Mouse (Mus musculus) intestine, postnatal 0 days (tissue): ENCODE data around the gene Add1. TPM values are rescaled to one million over a fixed set of nuclear protein-coding genes. Genes with fewer than 3 reads are reported as not detected.
"Not testable (repeated sequence)": the region's sequence is repeated elsewhere in the genome, so short reads cannot be mapped to it uniquely, and the experiment has no call there.

Experiments used
- ATAC-seq: fragments of 200-750 bp; cut with Nextera tagmentation; 2 replicates; pipeline ENCODE4 v1.8.0; 2017; ENCODE audit warnings: mild to moderate bottlenecking, moderate TSS enrichment, moderate library complexity
- H3K27ac ChIP-seq: fragments of 300-500 bp; sonication (generic); 2 replicates; pipeline ENCODE4 v1.5.1; 2014; ENCODE audit warnings: mild to moderate bottlenecking, low read depth, low read length, moderate library complexity
- H3K27me3 ChIP-seq: fragments of 300-500 bp; sonication (generic); replicated peaks from 2 replicates; pipeline ENCODE4 v1.6.1; 2014; ENCODE audit warnings: low read length, mixed read lengths; ENCODE audit not compliant: control insufficient read depth, insufficient read depth
- H3K36me3 ChIP-seq: fragments of 300-500 bp; sonication (generic); 2 replicates; pipeline ENCODE4 v1.6.1; 2014; ENCODE audit warnings: mild to moderate bottlenecking, moderate library complexity; ENCODE audit not compliant: control insufficient read depth, insufficient read depth
- H3K4me1 ChIP-seq: fragments of 300-500 bp; sonication (generic); replicated peaks from 2 replicates; pipeline ENCODE4 v1.6.1; 2014; ENCODE audit warnings: antibody characterized with exemption, low read length, mixed read lengths; ENCODE audit not compliant: control insufficient read depth, insufficient read depth
- H3K4me2 ChIP-seq: fragments of 300-500 bp; sonication (generic); replicated peaks from 2 replicates; pipeline ENCODE4 v1.6.1; 2014; ENCODE audit warnings: low read depth, mild to moderate bottlenecking, moderate library complexity
- H3K4me3 ChIP-seq: fragments of 300-500 bp; sonication (generic); 2 replicates; pipeline ENCODE4 v1.5.1; 2014; ENCODE audit warnings: low read depth, low read length
- H3K9ac ChIP-seq: fragments of 300-500 bp; sonication (generic); 2 replicates; pipeline ENCODE4 v1.6.1; 2014; ENCODE audit warnings: mild to moderate bottlenecking, low read depth, low read length
- H3K9me3 ChIP-seq: fragments of 300-500 bp; sonication (generic); 2 replicates; pipeline ENCODE4 v1.6.1; 2016; ENCODE audit warnings: mixed run types; ENCODE audit not compliant: control insufficient read depth
- CTCF ChIP-seq: sonication (generic); IDR thresholded peaks from 2 replicates; pipeline ENCODE4 v1.5.1; 2016; ENCODE audit warnings: low read depth, mild to moderate bottlenecking, control low read depth, antibody characterized with exemption, moderate library complexity
- WGBS: fragments of 180-500 bp; shearing (Covaris S2); extraction: QIAGEN DNeasy Blood & Tissue Kit; methylation state at CpG from one replicate; pipeline ENCODE4 v1.1.7; 2014; 5-methylcytosine and 5-hydroxymethylcytosine counted together
- polyA plus RNA-seq: library from polyadenylated mRNA; unstranded; fragments of >200 nt; fragmentation: Nextera tagmentation; extraction: Ambion mirVana; gene quantifications from 2 replicates; pipeline ENCODE4 v1.2.1, GENCODE M21; 2015

Gene Add1
- polyA plus RNA-seq, 1 experiment from 2014 or later = 62.7 TPM

- H3K9me3 ChIP-seq = no peaks in the 10 kb centered on the region
- no peaks in the 10 kb centered on the region for H3K27me3 ChIP-seq
- WGBS = 49% methylated on average over 7 of the region's 7 CpGs
- H3K27ac ChIP-seq = peak overlapping the region; percentile 50
- TF ChIP-seq CTCF = no peak
- H3K4me3 ChIP-seq = no peak overlapping the region
- no peak overlapping the region for H3K4me2 ChIP-seq
- peak; percentile 31; the same call in 1 of the 2 replicates for ATAC-seq
- no peak overlapping the region for H3K9ac ChIP-seq
- H3K36me3 ChIP-seq = peaks cover 11% of the 10 kb centered on the region; the same call in 1 of the 2 replicates
- no peaks in the 10 kb centered on the region for H3K4me1 ChIP-seq
These were observed 7.8 kb upstream of the Add1 start for GRCm38 (mm10) chr5:34565545-34566283.

GRCm38 (mm10) chr5:34571551-34571950 lies 1.9 kb upstream of the Add1 start:
- H3K4me2 ChIP-seq = no peak overlapping the region
- H3K27ac ChIP-seq = no peak overlapping the region
- no peaks in the 10 kb centered on the region for H3K4me1 ChIP-seq
- H3K9me3 ChIP-seq = no peaks in the 10 kb centered on the region
- H3K4me3 ChIP-seq = no peak overlapping the region
- H3K27me3 ChIP-seq = no peaks in the 10 kb centered on the region
- no peak for TF ChIP-seq CTCF
- no peak overlapping the region for H3K9ac ChIP-seq
- no peak for ATAC-seq
- WGBS = 79% methylated on average over 3 of the region's 3 CpGs
- H3K36me3 ChIP-seq = no peaks in the 10 kb centered on the region

- Histone ChIP-seq H3K4me2 (peak overlapping the region; percentile 73), H3K9ac (peak overlapping the region; percentile 55; the same call in 1 of the 2 replicates)
- H3K4me1 ChIP-seq, H3K27me3 ChIP-seq, ATAC-seq, H3K9me3 ChIP-seq, H3K27ac ChIP-seq, H3K36me3 ChIP-seq, H3K4me3 ChIP-seq: not testable (repeated sequence)
- WGBS = 56% methylated on average over 4 of the region's 4 CpGs
These were observed 896 bp upstream of the Add1 start for GRCm38 (mm10) chr5:34572568-34572967.

- no peak for TF ChIP-seq CTCF
- peak overlapping the region; percentile 73 for H3K4me2 ChIP-seq
- no peaks in the 10 kb centered on the region for H3K36me3 ChIP-seq
- peak overlapping the region; percentile 83 for H3K4me3 ChIP-seq
- H3K4me1 ChIP-seq = no peaks in the 10 kb centered on the region
- H3K9me3 ChIP-seq = no peaks in the 10 kb centered on the region
- ATAC-seq = no peak
- 16% methylated on average over 10 of the region's 10 CpGs for WGBS
- peak overlapping the region; percentile 9; the same call in 1 of the 2 replicates for H3K27ac ChIP-seq
- H3K27me3 ChIP-seq = no peaks in the 10 kb centered on the region
- H3K9ac ChIP-seq = peak overlapping the region; percentile 85
These were observed 1.3 kb downstream of the Add1 start for GRCm38 (mm10) chr5:34574721-34575120.

- H3K9ac ChIP-seq = no peak overlapping the region
- H3K9me3 ChIP-seq = no peaks in the 10 kb centered on the region
- no peak for TF ChIP-seq CTCF
- no peaks in the 10 kb centered on the region for H3K4me1 ChIP-seq
- 93% methylated on average over 1 of the region's 1 CpGs for WGBS
- no peaks in the 10 kb centered on the region for H3K36me3 ChIP-seq
- no peak for ATAC-seq
- no peak overlapping the region for H3K27ac ChIP-seq
- no peaks in the 10 kb centered on the region for H3K27me3 ChIP-seq
- no peak overlapping the region for H3K4me3 ChIP-seq
- H3K4me2 ChIP-seq = no peak overlapping the region
These were observed 2.8 kb downstream of the Add1 start for GRCm38 (mm10) chr5:34576286-34576685.

GRCm38 (mm10) chr5:34578038-34578655 lies 4.7 kb downstream of the Add1 start:
- WGBS = 92% methylated on average over 7 of the region's 7 CpGs
- no peak overlapping the region for H3K9ac ChIP-seq
- no peak for ATAC-seq

More at GRCm38 (mm10) chr5:34578038-34578655, 4.7 kb downstream of the Add1 start:
- Histone ChIP-seq H3K27ac (no peak overlapping the region), H3K4me3 (no peak overlapping the region), H3K9me3 (no peaks in the 10 kb centered on the region), H3K4me1 (no peaks in the 10 kb centered on the region; the same call in 1 of the 2 replicates), H3K4me2 (no peak overlapping the region), H3K27me3 (no peaks in the 10 kb centered on the region), H3K36me3 (no peaks in the 10 kb centered on the region)
- no peak for TF ChIP-seq CTCF
